ENCODE assay signal across 8 mouse cellular contexts in the genomic region with DNA sequence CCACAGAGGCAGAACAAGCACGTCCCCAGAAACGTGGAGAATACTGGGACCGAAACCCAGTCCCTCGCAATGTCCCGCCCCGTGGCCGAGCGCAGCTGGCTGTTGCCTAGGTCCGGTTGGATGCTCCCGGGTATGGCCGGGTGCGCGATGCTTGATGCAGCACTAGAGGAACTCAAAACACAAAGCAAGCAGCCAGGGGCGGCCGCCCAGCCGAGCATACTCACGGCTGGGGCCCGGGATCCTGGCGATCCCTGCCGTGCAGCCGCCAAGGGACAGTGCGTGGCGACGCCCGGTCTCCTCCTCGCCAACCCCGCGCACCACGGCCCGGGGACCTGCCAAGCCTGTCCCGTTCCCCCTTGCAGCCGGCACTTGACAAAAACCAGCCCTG. TPM values are rescaled to one million over a fixed set of nuclear protein-coding genes. Genes with fewer than 3 reads are reported as not detected.
A peak's percentile ranks its signal among the peaks of the same experiment; 100 is the strongest.
DNase-seq lines count a peak whose midpoint lies in the region; ATAC-seq and TF ChIP-seq lines count a peak whose summit lies in the region.

No protein-coding gene starts in this region.

- H3K4me3 ChIP-seq in E14TG2a.4 (replicated peaks; ENCODE audit: low read length) = peak overlapping the region; percentile 84
- peak overlapping the region; percentile 82 for H3K4me3 ChIP-seq in kidney, postnatal 0 days (replicated peaks; ENCODE audit: low read depth, low read length)

- DNase-seq in 3134 (ENCODE audit: extremely low read depth, insufficient read length, low spot score) = peak; percentile 86
- DNase-seq in embryo, embryonic 11 days = peak; percentile 86
- peak; percentile 84 for DNase-seq in kidney, postnatal 0 days (ENCODE audit: low spot score)
- peak; percentile 18 for DNase-seq in lung, postnatal 25 days (ENCODE audit: low spot score)
- DNase-seq in retina, embryonic 14.5 days (ENCODE audit: low spot score) = peak; percentile 76
- no peak for DNase-seq in layer of hippocampus, adult 9-10 months (ENCODE audit: low spot score)

- no peaks in the 10 kb centered on the region for H3K9me3 ChIP-seq in E14TG2a.4 (ENCODE audit: low read length)
- no peaks in the 10 kb centered on the region for H3K9me3 ChIP-seq in kidney, postnatal 0 days (replicated peaks; ENCODE audit: low read length)

- peak overlapping the region; percentile 98 for H3K4me2 ChIP-seq in kidney, postnatal 0 days (ENCODE audit: low read length)

- H3K9ac ChIP-seq in kidney, postnatal 0 days (ENCODE audit: low read depth, low read length) = peak overlapping the region; percentile 90

- H3K4me1 ChIP-seq in E14TG2a.4 (replicated peaks; ENCODE audit: low read depth, low read length) = peaks cover 56% of the 10 kb centered on the region
- no peaks in the 10 kb centered on the region for H3K4me1 ChIP-seq in kidney, postnatal 0 days (replicated peaks; ENCODE audit: insufficient read depth, low read length)

- under 1% methylated on average over 26 of the region's 32 CpGs for WGBS in kidney, postnatal 0 days

- peaks cover 61% of the 10 kb centered on the region for H3K27me3 ChIP-seq in E14TG2a.4 (ENCODE audit: insufficient read depth, low read length)
- no peaks in the 10 kb centered on the region for H3K27me3 ChIP-seq in kidney, postnatal 0 days (ENCODE audit: insufficient read depth, low read length)

- no peaks in the 10 kb centered on the region for H3K36me3 ChIP-seq in E14TG2a.4 (ENCODE audit: insufficient read depth, low read length)
- no peaks in the 10 kb centered on the region for H3K36me3 ChIP-seq in kidney, postnatal 0 days (ENCODE audit: insufficient read depth, low read length)

- peak; percentile 15 for ATAC-seq in granulocyte monocyte progenitor cell, adult 5-6 weeks (replicated peaks; ENCODE audit: poor library complexity, severe bottlenecking)
- ATAC-seq in kidney, postnatal 0 days (replicated peaks; ENCODE audit: low FRiP score, low read depth) = peak; percentile 68

- H3K27ac ChIP-seq in kidney, postnatal 0 days = peak overlapping the region; percentile 99

- TF ChIP-seq CTCF in E14TG2a.4 (conservative IDR thresholded peaks at IDR 0.05; ENCODE audit: low read length) = no peak
- no peak for TF ChIP-seq CTCF in kidney, postnatal 0 days (IDR thresholded peaks at IDR 0.05; ENCODE audit: low read depth)

RNA-seq across cellular contexts. Expression of a gene that starts 0.3 kb away (rescaled TPM):
- 279 and 288 TPM in 2 replicates for total RNA-seq in granulocyte monocyte progenitor cell, adult 5-6 weeks (2014; fragmentation: Nextera tagmentation)
- 385 and 423 TPM in 2 replicates for total RNA-seq in granulocyte monocyte progenitor cell, adult 5-6 weeks (2017)
- 486 and 489 TPM in 2 replicates for polyA plus RNA-seq in kidney, postnatal 0 days (2015; fragmentation: Nextera tagmentation; extraction: Ambion mirVana)

RNA-seq across cellular contexts. Expression of a gene that starts 37.6 kb away (rescaled TPM):
- 25.9 and 52.7 TPM in 2 replicates for total RNA-seq in granulocyte monocyte progenitor cell, adult 5-6 weeks (2014; fragmentation: Nextera tagmentation)
- total RNA-seq in granulocyte monocyte progenitor cell, adult 5-6 weeks (2017) = 52.1 and 76.1 TPM in 2 replicates
- polyA plus RNA-seq in kidney, postnatal 0 days (2015; fragmentation: Nextera tagmentation; extraction: Ambion mirVana) = 84.7 and 85.1 TPM in 2 replicates

RNA-seq across cellular contexts. Expression of a gene that starts 54.5 kb away (rescaled TPM):
- total RNA-seq in granulocyte monocyte progenitor cell, adult 5-6 weeks (2014; fragmentation: Nextera tagmentation) = 4.8 and 4.9 TPM in 2 replicates
- 2.5 and 4.0 TPM in 2 replicates for total RNA-seq in granulocyte monocyte progenitor cell, adult 5-6 weeks (2017)
- 11.8 and 17.4 TPM in 2 replicates for polyA plus RNA-seq in kidney, postnatal 0 days (2015; fragmentation: Nextera tagmentation; extraction: Ambion mirVana)
